Mouse (Mus musculus) lung, adult 10 weeks (tissue): Measurements from ENCODE around the gene Vps13d. TPM values are rescaled to one million over a fixed set of nuclear protein-coding genes. Genes with fewer than 3 reads are reported as not detected.

Source experiments
- polyA plus RNA-seq: library from polyadenylated mRNA; stranded (reverse); fragments of 350-450 nt; fragmentation: Illumina TruSeq; extraction: RNeasy Lipid Tissue Mini Kit (QIAGEN cat#74804); gene quantifications from one replicate; pipeline ENCODE4 v1.2.3, GENCODE M21; 2014; ENCODE audit warnings: low read depth, low replicate concordance; ENCODE audit not compliant: insufficient read depth

Gene Vps13d
- polyA plus RNA-seq = 23.9 TPM

DNA sequence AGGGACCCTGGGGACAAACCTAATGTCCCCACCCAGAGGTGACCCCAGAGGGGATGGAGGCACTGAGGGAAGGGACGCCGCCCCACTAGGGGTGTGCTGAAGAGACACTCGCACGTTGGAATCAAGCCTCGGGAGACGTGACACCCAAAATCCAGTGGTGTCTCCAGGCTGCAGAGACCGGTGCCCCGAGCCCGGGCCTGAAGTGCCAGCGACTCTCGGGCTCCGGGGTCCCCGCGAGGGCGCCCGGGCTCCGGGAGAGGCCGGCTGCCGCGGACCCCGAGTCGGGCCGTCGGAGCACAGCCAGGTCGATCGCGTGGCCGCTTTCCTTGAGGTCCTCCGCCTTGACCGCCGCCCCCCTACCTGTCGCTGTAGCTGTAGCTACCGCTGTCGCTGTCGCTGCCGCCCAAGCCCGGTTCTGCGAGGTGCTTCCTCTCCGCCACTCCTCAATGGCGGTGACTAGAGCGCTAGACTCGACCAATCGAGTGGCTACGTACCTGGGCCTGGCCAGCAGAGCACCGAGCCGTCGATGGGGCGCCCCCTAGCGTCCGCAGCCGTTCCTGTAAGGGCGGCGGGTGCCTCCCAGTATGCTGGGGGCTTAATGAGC lies at the start of gene Vps13d:
TSS of gene Vps13d (minus strand) at position 447 of the 604 bp plus-strand sequence.

Other genes starting within 250 kb of the Vps13d start
- 18.9 TPM for gene Tnfrsf1b, start 51.9 kb upstream of the Vps13d start, polyA plus RNA-seq
- gene Tnfrsf8, start 120.2 kb upstream of the Vps13d start, polyA plus RNA-seq = 0.35 TPM